Mouse (Mus musculus) urinary bladder, postnatal 14 days (tissue): Measurements from ENCODE around the gene Tmem182.

Source experiments
- DNase-seq: peaks from one replicate; pipeline ENCODE4 v3.0.0; 2021; ENCODE audit warnings: low spot score

Gene Tmem182

DNA sequence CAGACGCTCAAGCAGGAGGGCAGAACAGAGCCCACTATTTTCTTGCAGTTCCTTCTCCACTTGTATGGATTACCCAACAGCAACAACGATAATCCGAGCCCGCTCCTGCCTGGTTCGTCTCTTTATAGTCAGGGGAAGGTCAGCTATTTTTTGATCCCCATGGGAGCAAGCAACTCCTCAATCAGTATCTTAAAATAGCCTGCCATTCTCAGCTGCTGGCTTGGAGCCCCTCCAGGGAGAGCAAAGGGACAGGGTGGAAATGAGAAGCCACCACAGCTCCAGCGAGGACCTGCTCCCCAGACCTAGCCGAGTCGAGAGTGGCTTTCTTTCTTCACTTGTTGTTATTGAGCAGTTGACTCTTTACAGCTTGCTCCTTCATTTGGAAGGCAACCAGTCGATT is at the start of gene Tmem182:
TSS of gene Tmem182 (plus strand) at position 251 of the 400 bp plus-strand sequence.
- no peak for DNase-seq

GRCm38 (mm10) chr1:40759751-40760445 is 45.5 kb upstream of the Tmem182 start:
- DNase-seq, result no peak

DNA sequence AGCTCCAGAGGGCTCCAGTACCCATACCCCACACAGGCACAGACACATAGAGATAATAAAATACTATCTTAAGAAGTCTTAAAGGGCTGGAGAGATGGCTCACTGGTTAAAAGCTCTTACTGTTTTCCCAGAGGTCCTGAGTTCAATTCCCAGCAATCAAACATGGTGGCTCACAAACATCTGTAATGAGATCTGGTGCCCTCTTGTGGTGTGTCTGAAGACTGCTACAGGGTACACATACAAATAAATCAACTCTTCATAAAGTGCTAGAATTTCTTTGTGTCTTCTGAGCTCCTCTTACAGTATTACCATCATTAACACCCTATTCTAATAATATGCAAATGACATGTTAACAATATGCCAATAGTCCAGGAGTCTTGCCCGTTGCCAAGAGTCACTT is 41.4 kb upstream of the Tmem182 start:
- DNase-seq, result no peak

DNA sequence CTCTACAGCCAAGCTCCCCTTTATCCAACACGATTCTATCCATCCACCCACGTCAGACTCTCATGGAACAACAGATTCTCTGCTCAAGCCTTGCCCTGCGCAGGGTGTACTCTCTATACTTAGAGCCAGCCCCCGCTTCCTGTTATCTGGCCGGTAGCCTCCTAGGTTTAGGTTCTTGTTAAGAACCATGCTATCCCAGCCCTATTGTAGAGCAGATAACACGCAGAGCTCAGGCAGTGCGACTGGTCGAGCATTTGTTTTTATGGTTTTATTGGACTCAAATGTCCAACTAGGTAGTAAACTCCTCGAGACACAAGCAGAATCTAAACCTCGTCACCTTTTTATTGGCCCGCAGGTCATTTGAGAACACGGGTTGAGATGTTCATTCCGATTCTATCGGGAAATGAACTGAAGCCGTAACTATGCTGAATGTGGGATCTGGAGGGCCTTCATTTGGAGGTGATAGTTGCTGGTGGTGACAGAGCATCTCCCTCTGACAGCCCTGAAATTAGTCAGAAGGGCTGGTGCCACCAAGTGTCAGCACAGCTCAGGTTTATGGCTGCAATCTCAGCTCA is 40.6 kb upstream of the Tmem182 start:
- no peak for DNase-seq

- no peak for DNase-seq
Observed at GRCm38 (mm10) chr1:40765521-40765920, 39.9 kb upstream of the Tmem182 start.

DNA sequence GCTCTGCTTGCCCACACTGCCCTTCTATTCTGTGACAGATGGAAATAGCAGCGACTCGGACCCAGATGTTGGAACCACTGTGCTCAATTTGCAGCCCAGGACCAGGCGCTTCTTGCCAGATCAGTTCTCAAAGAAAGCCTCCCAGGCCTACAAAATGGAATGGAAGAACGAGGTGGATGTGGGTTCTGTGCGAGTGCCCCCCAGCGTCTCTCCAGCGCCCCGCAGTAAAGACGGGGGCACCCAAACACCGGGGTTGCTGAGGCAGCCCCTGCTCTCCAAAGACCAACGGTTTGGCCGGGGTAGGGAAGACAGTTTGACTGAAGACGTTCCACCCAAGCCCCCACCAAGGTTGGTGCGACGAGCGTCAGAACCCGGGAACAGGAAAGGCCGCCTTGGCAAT is 37.8 kb upstream of the Tmem182 start:
- no peak for DNase-seq

DNA sequence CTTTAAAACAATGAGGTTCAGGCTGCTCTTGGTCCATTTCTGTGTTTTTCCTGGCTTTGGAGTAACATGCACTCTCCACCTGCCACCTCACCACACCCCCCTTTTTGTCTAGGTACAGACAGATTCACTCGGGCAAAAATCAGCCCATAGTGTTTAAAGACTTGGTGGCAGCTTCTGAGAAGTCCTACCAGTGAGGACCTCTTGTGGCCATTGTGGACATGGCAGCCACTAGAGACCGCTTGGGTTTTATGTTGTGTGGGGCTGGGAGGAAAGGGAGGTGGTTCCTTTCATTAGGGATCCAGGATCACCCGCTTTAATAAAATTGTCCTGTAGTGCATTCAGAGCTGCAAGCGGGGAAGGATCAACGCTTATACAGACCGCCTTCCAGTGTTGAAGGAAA is 36.8 kb upstream of the Tmem182 start:
- peak; percentile 53 for DNase-seq

GRCm38 (mm10) chr1:40769331-40769894 is 36.0 kb upstream of the Tmem182 start:
- no peak for DNase-seq

DNA sequence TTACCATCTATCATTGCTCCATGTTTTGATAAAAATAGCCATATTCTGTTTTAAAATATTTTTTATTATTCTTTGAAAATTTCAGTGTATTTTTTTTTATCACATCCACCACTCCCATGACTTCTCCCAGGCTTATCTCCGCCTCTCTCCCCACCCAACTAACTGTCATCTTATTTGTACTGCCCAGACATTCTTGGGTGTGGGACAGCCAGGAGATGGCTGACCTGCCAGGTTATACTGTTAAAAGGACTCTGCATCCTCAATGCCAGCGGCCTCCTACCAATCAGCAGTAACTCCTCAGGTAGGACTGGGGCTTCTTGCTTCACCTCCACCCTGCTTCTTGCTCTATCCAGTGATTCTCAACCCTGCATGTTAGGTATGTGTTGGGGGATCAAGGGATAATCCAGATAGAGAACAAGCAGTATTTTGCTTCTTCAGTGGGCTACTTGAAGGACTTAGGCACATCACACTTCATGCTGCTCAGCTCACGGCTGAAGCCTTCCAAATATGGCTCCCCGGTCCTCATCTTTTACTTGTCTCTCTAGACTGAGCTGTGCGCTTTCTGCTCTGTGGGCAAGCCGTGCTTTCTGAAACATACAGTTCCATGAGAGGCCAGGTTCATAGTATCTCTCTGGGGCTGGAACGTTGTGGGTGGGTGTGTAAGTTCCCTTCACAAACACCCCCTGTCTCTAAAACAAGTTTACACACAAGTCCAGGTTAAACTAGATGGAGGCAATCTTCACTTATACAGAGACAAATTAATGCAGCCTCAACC is 34.0 kb upstream of the Tmem182 start:
- DNase-seq, result no peak

- DNase-seq, result no peak
Observed at GRCm38 (mm10) chr1:40773234-40773633, 32.2 kb upstream of the Tmem182 start.

DNA sequence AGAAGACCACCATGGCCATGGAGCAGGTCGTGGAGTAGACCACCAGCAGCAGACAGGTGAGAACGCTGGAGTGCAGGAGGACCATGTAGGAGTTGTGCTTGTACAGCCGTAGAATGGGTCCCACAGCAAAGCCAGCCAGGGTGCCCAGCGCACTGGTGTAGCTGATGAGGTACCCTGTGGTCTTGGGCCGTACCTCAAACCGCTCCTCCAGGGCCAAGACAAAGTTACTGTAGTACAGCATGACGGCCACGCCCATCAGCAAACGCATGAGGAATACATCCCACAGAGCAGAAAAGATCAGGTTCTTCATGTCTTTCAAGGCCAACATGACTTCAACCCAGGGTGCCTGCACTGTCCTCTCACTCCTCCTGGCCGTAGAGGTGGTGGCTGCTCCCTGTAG is 31.4 kb upstream of the Tmem182 start:
- DNase-seq, result no peak

DNA sequence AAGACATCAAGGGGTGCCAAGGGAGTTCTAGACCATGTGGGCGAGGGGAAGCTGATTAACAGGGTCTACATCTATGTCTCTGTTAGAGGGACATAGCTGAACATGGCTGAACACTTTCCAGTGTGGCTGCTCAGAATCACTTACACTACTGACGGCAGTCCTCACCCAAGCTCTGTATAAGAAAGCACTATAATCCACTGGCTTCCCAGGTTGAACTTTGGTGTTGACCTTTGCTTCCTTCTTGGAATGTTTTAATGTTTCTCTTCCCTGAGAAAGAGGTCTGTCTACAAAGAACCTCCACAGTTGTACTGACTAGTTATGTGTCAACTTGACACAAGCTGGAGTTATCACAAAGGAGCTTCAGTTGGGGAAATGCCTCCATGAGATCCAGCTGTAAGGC is 29.3 kb upstream of the Tmem182 start:
- no peak for DNase-seq

GRCm38 (mm10) chr1:40776763-40777162 is 28.6 kb upstream of the Tmem182 start:
- no peak for DNase-seq

- no peak for DNase-seq
Observed at GRCm38 (mm10) chr1:40783450-40783849, 22.0 kb upstream of the Tmem182 start.

DNA sequence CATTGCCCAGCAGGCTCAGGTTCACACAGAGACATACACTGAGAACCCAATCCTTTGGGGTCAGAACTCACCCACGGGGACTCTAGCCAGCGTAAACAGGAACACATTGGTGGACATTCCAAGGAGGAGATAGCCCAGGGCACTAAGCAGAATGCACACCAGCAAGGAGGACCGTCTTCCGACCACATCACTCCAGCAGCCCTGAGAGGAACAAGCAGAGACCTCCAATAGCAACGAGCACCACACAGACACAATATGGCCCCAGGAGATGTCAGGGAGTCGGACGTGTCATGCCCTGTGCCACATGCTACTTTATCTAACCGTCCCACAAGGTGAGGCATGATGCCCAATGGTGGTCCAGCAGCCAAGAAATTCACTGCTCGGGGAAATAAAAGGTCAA is 21.1 kb upstream of the Tmem182 start:
- no peak for DNase-seq

- no peak for DNase-seq
Observed at GRCm38 (mm10) chr1:40785876-40786445, 19.4 kb upstream of the Tmem182 start.

DNA sequence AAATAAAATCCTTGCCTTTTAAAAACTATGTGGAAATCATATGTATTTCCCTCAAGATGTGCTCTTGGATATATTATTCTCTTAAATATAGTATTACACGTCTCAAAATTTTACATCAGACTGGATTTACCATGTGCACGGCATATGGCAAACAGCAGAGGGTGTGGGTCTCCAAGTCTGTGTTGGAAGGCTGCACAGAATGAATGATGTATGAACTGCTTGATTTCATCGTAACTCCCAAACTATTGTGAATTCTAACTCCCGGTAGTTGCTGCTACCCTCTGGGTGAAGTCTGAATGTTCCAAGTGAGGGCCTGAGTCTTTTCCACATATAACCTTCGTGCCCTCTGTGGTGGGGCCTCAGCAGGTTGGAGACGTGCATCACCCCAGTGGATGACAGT is 16.4 kb upstream of the Tmem182 start:
- no peak for DNase-seq

DNA sequence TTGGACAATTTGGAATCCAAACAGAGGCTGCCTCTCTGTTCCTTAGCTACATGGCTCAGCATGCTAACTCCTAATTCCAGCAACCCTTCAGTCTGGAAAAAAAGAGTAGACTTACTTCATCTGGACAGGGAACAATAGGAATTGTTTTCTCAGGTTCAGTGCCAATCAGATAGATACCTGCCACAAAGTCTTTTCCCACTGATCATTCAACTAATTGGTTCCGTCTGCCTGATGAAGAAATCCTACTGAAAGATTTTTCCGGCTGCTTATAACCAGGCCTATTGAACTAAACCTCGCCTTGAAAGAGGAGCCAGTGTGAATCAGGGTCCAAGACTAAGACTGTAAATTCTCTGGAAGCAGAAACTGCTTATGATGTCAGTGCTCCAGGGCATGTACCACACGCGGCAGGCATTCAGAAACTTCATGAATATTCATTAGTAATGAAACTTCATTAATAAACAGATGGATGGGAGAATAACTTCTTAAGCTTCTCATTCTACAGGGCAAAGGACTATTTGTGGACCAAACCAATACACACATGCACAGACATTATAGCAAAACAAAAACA is 15.7 kb upstream of the Tmem182 start:
- no peak for DNase-seq

DNA sequence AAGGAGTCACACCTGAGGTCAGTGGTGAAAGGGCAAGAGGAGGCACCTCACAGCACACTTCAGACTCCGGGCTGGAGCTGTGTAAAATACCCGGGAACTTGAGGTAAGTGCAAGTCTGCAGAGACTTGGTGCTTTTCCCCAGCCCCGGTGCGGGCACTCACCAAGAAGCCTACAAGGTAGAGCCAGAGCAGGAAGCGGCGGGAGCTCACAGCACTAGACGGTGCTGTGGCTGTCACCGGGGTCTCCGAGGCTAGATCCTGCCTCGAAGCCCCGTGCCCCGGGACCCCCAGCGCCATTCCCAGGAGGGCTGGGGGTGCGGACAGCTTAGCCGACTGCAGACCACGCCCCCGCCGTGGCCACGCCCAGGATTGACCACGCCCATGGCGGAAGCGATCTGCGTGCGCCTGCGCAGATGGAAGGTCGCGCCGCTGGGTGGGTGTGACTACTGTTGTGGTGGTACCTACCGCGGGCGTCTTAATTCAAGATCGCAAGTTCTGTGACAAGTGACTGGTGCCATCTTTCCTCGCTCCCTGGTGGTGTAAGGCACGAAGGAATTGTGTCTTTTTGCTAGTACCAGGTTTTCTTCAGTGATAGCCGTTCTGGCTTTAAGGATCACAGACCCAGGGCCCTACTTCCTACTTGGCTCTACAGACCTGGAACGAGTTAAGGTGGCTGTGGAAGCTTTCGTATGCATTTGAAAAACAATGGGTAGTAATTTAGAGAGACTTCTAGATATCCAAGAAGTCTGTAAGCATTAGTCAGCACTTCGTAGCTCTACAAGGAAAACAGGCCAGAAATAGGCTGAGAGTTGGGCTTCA is 14.9 kb upstream of the Tmem182 start, which contains the start of gene Mfsd9:
TSS of gene Mfsd9 (minus strand) at position 364 of the 818 bp plus-strand sequence.
- DNase-seq, result peak; percentile 92

DNA sequence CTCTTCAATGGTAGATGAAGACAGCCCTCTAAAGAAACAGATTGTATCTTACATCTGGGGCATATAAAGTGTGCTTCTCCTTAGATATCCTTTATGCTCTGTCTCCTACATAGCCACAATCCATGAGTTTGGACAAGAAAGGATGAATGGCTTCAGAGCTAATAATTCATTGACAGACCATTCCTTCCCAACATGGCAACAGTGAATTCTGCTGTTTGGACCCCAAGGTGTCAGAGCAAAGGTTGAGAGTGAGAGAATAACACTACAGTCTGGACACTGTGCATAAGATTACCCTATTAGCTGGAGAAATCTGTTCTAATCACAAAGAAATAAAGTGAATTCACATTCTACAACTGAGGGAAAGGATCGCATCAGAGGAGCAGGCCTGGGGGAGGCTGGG is 9.9 kb upstream of the Tmem182 start:
- no peak for DNase-seq

- DNase-seq, result peak; percentile 63
Observed at GRCm38 (mm10) chr1:40797348-40797747, 8.1 kb upstream of the Tmem182 start.
